Mouse (Mus musculus) urinary bladder, postnatal 4 days (tissue): ENCODE data around the gene Dusp13.

Source experiments
- DNase-seq, 2 experiments: peaks; one replicate each; pipeline ENCODE4 v3.0.0; 2021 to 2022; ENCODE audit warnings: low spot score in 2 of 2

The Dusp13 gene

DNA sequence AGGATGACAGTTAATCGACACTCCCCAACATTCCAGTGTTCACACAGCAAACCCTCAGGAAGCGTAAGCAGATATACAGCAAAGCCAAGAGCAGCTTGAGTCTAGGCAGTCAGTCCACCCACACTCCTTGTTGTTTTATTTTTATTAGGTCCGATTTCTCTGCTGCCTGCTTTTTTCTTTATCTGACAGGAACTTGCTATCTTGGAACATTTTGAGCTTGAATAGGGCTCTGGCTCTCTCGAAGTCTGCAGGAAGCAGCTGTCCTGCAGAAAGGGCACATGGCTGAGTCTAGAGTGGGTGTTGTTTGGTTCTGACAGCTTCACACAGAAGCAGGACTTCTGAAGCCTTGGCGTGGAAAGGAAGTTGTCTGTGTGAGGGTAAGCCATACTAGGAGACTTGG lies 47.7 kb downstream of the Dusp13 start:
- DNase-seq: no peak

DNA sequence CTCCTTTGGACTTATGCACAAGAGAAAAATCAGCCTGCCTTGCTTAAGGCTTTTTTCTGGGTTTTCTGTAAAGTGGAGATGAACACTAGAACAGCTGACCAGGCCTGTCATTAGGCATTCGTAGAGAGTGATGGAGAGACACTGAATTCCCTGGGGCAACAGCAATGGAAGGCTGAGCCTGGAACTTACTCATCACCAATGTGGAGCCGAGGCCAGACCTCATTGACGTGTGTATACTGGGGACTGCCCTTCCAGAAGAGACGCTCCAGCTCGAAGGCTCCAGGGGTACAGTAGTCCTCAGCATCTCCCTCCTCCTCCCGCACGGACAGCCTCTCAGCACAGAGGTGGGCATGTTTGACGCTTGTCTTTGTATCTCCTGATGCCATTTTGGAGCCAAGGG lies 48.3 kb downstream of the Dusp13 start:
- no peak for DNase-seq

DNA sequence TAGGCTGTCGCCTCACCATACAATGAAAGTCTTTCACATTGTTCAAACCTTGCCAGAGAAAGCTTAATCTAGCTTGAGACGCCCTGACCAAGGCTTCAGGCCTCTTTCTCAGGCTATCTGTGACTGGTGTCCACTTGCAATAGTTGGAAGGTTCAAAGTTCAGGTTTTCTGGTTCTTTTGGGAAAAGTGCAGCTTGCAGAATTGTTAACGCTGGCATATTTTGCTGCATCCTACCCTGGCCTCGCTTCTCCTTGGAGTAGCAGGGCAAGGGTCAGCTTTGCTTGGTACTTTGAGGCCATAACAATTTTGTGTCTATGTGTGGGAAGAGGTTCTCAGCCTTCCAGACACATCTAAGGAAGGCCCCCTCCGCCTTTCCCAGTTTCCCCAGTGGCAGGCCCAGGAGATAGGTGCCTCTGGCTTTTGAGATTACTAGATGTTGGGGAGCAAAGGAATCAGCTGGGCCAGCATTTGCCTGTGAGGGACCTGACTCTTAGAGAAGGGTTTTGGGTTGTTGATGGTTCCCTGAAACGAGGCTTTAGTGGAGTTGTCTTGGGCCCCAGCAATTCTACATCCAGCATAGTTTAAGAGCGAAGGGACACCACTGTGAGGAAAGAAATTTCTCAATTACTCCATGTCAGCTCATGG lies 54.7 kb downstream of the Dusp13 start:
- no peak for DNase-seq

DNA sequence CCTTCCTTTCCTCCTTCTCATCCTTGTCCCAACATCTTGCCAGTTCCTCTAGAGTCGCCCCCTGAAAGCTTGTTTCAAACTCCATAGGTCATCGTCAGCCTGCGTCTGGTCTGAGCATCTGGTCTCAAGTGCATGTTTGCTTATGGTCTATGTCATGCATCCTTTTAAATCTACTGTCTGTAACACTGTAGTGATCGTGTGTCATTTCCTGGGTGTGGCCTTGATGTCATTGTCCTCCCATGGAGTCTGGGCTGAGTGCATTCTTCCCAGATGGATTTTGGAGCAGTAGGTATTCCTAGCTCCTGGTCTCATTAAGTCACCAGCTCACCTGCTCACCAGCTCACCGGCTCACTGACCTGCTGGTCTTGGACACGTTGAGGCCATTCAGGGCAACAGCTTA lies 56.0 kb downstream of the Dusp13 start:
- no peak for DNase-seq

DNA sequence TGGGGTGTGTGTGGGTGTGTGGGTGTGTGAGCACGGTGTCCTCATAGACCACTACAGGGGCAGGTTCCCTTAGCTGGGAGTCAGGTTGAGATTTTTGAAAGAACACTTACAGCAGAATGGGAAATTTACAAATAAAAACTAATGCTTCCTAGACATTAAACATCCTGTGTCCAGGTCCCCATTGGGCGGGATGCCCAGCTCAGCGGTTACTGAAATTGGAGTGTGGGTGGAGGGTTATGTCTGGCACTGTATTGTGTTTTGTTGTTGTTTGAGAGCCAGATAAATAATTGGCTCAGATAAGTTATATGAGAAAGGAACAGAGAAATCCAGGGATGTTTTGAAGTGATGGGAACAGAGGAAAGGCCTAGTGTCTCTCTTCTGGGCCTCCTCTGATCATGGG lies 59.9 kb downstream of the Dusp13 start:
- no peak for DNase-seq

DNA sequence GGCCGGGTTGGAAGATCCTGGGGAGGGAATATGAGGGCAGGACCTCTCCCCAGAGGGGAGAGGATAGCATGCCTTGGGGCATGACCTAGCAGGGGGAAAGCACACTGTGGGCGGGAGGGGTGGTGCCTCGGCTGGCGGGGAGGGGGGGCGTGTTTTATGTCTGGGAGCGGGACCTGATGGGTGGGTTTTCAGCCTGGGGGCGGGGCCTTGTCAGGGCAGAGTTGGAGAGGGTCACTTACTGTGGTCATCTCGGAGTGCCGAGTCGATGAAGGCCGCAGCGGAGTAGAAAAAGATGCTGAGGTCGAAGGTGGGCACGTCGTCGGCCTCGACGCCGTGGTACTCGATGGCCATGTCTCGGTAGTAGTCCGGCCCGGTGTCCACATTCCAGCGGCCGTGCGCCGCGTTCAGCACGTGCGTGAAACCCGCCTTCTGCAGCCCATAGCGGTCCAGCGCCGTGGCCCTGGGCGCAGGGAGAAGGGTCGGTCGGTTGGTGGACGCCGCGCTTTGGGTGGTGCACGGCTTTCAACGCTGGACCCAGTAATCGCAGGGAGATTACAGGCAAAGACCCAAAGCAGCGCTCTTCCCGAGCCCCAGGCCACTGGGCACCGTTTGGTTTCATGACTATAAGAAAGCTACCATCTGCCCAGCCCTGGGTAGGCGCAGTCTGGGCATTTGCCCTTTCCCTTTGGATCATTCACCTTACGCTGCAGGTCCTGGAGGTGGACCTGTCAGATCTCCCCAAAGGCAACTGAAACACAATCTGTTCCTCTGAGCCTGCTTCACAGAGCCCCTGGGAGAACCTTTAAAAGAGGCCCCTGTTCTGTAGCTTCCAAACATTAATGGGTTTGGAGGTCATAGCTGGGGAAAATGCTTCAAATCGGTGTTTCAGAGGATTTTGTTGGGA lies 64.4 kb downstream of the Dusp13 start:
- no peak for DNase-seq

DNA sequence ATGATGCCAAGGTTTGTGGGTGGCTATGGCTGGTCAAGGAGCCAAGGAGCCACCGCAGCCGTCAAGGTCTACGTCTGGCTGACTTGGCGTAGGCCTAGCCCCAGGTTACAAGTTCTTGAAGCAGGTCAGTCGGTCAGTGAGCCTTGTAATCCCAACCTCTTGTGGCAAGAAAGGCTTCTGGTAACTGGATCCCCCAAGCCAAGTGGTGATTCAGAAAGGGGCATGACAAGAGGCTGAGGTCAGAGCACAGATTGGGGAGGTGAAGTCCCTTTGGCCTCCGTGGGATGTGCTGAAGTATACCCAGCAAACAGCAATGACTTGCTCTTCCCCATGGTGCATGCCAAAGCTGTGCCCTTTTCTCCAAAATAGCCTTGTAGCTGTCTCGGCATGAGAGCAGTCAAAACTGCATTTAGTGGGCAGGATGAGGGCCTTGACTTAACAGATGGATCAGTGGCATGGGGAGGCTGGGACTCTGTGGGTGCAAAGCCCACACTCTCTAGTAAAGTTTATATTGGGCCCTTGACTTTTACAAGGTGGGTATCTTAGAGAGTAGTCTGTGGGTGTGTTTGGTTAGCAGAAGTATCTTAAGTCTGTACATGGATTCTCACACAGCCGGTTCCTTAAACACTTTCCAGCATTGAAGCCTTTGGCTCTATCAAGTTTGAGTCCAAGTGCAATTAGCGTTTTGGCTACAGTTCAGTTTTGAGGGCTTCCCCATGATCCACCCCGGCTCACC lies 65.4 kb downstream of the Dusp13 start:
- no peak for DNase-seq

DNA sequence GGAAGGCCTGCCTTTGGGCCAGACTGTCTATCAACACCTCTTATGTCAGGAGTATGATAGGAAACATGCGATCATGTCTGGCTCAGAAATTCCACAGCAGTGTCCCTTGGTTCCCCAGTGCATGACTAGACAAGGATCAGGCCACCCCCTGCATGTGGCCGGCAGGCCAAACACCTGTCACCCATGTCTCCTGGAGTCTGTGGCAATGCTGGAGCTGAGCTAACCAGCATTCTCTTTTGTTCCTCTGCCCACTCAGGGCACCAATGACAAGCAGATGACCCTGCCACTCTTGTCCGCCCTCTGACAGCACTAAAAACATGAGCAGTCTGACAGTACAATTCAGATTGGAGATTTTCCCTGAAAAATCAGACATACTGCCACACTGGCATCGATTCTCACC lies 67.1 kb downstream of the Dusp13 start:
- DNase-seq: no peak
